Mouse (Mus musculus) heart, adult 2 months (tissue): Measurements from ENCODE around the gene Gm867. TPM values are rescaled to one million over a fixed set of nuclear protein-coding genes. Genes with fewer than 3 reads are reported as not detected.

Experiments used
- DNase-seq, 2 experiments: peaks; one replicate each; pipeline ENCODE4 v3.0.0; 2021
- H3K27ac ChIP-seq: fragments of 200-600 bp; 2 replicates; pipeline ENCODE4 v1.8.1; 2022
- H3K27me3 ChIP-seq: fragments of 200-500 bp; 2 replicates; pipeline ENCODE4 v1.6.1; 2012; ENCODE audit warnings: mild to moderate bottlenecking, low read length, inconsistent platforms, mixed read lengths; ENCODE audit not compliant: control insufficient read depth, insufficient read depth
- H3K36me3 ChIP-seq: fragments of 200-500 bp; 2 replicates; pipeline ENCODE4 v1.6.1; 2012; ENCODE audit warnings: low read length, inconsistent platforms; ENCODE audit not compliant: control insufficient read depth, insufficient read depth
- H3K4me1 ChIP-seq: fragments of 200-500 bp; 2 replicates; pipeline ENCODE4 v1.6.1; 2011; ENCODE audit warnings: low read length; ENCODE audit not compliant: control insufficient read depth, insufficient read depth
- H3K4me3 ChIP-seq: fragments of 200-600 bp; 2 replicates; pipeline ENCODE4 v1.8.1; 2022
- H3K79me2 ChIP-seq: fragments of 200-500 bp; replicated peaks from 2 replicates; pipeline ENCODE4 v1.6.1; 2012; ENCODE audit warnings: mild to moderate bottlenecking, inconsistent platforms, low read length, moderate library complexity, mixed read lengths; ENCODE audit not compliant: control insufficient read depth, insufficient read depth
- H3K9ac ChIP-seq: fragments of 200-500 bp; 2 replicates; pipeline ENCODE4 v1.6.1; 2012; ENCODE audit warnings: low read depth, mild to moderate bottlenecking, control low read depth, inconsistent platforms, low read length, mixed read lengths
- CTCF ChIP-seq: fragments of 200-600 bp; IDR thresholded peaks from 2 replicates; pipeline ENCODE4 v1.8.1; 2022; ENCODE audit warnings: antibody characterized with exemption, mild to moderate bottlenecking, moderate library complexity
- EP300 ChIP-seq: fragments of 200-500 bp; IDR thresholded peaks from 2 replicates; pipeline ENCODE4 v1.6.1; 2011; ENCODE audit warnings: low read depth, low read length, control low read depth; ENCODE audit not compliant: insufficient read depth
- POLR2A ChIP-seq: fragments of 200-500 bp; IDR thresholded peaks from 2 replicates; pipeline ENCODE4 v1.6.1; 2011; ENCODE audit warnings: mild to moderate bottlenecking, low read depth, low read length, control low read depth; ENCODE audit not compliant: insufficient read depth
- WGBS: fragments of 180-500 bp; shearing (Covaris S2); methylation state at CpG from one replicate; pipeline ENCODE4 v1.1.7; 2018; 5-methylcytosine and 5-hydroxymethylcytosine counted together
- intact Hi-C: fragments of 180-260 bp; cut with DNase I; formaldehyde crosslinking; loops from one replicate; pipeline ENCODE4 v1.15.1; 2025
- long read RNA-seq: library from polyadenylated mRNA; stranded (forward); transcript quantifications from one replicate; pipeline ENCODE4 v2.0.0, GENCODE M21; 2021
- polyA plus RNA-seq: library from polyadenylated mRNA; depleted of rRNA; stranded (reverse); fragments of >200 nt; gene quantifications from 2 replicates; pipeline ENCODE4 v1.2.3, GENCODE M21; 2012; rRNA removed
- total RNA-seq, 2 experiments: library from RNA; stranded (reverse); gene quantifications; 2 replicates each; pipeline ENCODE4 v1.2.3; 2021

Gene Gm867
- not detected for total RNA-seq
- 0.76 TPM in 1 of 2 replicates, not detected in the other for polyA plus RNA-seq
- long read RNA-seq, result 0 reads

GRCm38 (mm10) chr10:75940520-75940919, at the start of gene Gm867:
Gene Gm867 (minus strand): TSS chr10:75940672.
- DNase-seq, result no peak
- intact Hi-C loops, result no loop called here
- TF ChIP-seq POLR2A, result 0 out of 2 replicates have a peak, but pooled peaks have one; percentile 16
- TF ChIP-seq CTCF, result no peak
- TF ChIP-seq EP300, result no peak
- WGBS, result 58% methylated on average over 5 of the region's 5 CpGs
- H3K4me3 ChIP-seq, result no peak within 1 kb of the TSS
- no peaks in the 10 kb centered on the region for H3K79me2 ChIP-seq
- no peaks in the 10 kb centered on the region for H3K36me3 ChIP-seq
- H3K9ac ChIP-seq, result no peak within 1 kb of the TSS
- H3K27ac ChIP-seq, result no peak within 1 kb of the TSS
- peaks cover 4% of the 10 kb centered on the region for H3K4me1 ChIP-seq
- no peaks in the 10 kb centered on the region for H3K27me3 ChIP-seq

DNA sequence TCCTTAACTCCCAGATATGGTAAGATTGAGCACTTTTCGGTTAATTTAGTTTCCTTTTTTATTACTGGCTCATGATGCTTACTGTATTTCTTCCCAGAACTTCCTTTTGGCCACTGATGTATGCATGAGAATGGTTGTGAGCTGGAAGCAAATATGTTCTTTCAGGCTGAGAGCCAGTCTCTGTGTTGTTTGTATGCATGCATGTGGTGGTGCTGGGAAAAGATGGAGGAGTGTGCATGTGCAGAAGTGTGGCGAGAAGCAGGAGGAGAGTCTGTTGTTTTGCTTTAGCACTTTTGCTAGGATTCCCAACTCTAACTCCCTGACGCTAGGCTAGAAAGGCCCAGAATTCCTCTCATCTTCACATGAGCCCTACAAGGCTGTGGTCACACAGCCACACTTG, 39.0 kb upstream of the Gm867 start:
- no peak overlapping the region for H3K27ac ChIP-seq
- 83% methylated on average over 3 of the region's 3 CpGs for WGBS
- intact Hi-C loops, result no loop called here
- H3K4me3 ChIP-seq, result no peak overlapping the region
- no peaks in the 10 kb centered on the region for H3K4me1 ChIP-seq
- H3K27me3 ChIP-seq, result no peaks in the 10 kb centered on the region
- TF ChIP-seq CTCF (no peak), POLR2A (no peak), EP300 (no peak)
- no peak overlapping the region for H3K9ac ChIP-seq
- DNase-seq, result no peak
- no peaks in the 10 kb centered on the region for H3K79me2 ChIP-seq
- H3K36me3 ChIP-seq, result no peaks in the 10 kb centered on the region

GRCm38 (mm10) chr10:75978835-75979157, 38.3 kb upstream of the Gm867 start:
- Histone ChIP-seq H3K9ac (no peak overlapping the region), H3K79me2 (no peaks in the 10 kb centered on the region), H3K4me1 (no peaks in the 10 kb centered on the region), H3K27me3 (no peaks in the 10 kb centered on the region), H3K36me3 (no peaks in the 10 kb centered on the region), H3K27ac (no peak overlapping the region), H3K4me3 (no peak overlapping the region)
- intact Hi-C loops, result no loop called here
- DNase-seq, result no peak
- no peak for TF ChIP-seq POLR2A
- no peak for TF ChIP-seq EP300
- no peak for TF ChIP-seq CTCF
- WGBS, result 85% methylated on average over 5 of the region's 5 CpGs

DNA sequence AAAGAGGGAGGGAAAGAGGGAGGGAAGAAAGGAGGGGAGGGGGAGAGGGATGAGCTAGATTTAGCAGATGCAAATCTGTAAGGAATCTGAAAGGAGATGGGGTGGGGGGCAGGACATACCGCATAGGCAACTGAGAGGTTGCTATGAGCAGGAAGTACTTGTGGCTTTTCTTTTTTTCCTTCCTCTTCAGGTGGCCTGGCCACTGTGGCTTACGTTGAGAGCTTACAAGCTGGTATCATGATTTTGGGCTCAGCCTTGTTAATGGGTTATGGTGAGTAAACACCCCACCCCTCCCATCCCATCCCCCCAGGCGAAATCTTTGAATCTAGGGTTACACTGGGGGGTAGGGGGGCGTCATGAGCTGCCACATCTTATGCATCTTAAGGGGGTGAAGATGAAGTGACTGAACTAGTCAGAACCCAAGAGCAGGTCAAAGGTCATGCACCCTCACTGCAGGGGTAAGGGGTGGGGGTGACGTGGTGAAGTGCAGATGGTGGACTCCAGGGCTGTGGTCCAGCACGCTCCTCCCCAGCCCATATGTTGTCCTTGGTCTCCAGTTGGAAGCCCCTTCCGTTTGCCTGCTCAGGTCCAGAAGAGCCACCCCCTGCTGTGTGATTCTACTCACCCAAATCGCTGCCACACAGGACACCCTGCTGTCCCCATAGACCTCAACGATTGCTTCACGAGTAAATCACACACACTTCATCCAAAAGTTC, 37.8 kb upstream of the Gm867 start:
- no peak for DNase-seq
- Histone ChIP-seq H3K27me3 (no peaks in the 10 kb centered on the region), H3K27ac (no peak overlapping the region), H3K9ac (no peak overlapping the region), H3K4me1 (no peaks in the 10 kb centered on the region), H3K36me3 (no peaks in the 10 kb centered on the region), H3K79me2 (no peaks in the 10 kb centered on the region), H3K4me3 (no peak overlapping the region)
- TF ChIP-seq CTCF (no peak), POLR2A (no peak), EP300 (no peak)
- 36% methylated on average over 10 of the region's 10 CpGs for WGBS
- intact Hi-C loops, result no loop called here

- Histone ChIP-seq H3K27ac (no peak overlapping the region), H3K27me3 (no peaks in the 10 kb centered on the region), H3K36me3 (no peaks in the 10 kb centered on the region), H3K4me1 (no peaks in the 10 kb centered on the region), H3K4me3 (no peak overlapping the region), H3K79me2 (no peaks in the 10 kb centered on the region), H3K9ac (no peak overlapping the region)
- intact Hi-C loops, result no loop called here
- DNase-seq, result no peak
- 63% methylated on average over 5 of the region's 5 CpGs for WGBS
- TF ChIP-seq CTCF (peak; percentile 65), EP300 (no peak)
Observed at GRCm38 (mm10) chr10:75975216-75975615, 34.7 kb upstream of the Gm867 start.

- 86% methylated on average over 10 of the region's 10 CpGs for WGBS
- no peak overlapping the region for H3K27ac ChIP-seq
- H3K79me2 ChIP-seq, result no peaks in the 10 kb centered on the region
- TF ChIP-seq EP300 (no peak), POLR2A (no peak), CTCF (no peak)
- H3K9ac ChIP-seq, result no peak overlapping the region
- H3K4me1 ChIP-seq, result no peaks in the 10 kb centered on the region
- no peaks in the 10 kb centered on the region for H3K36me3 ChIP-seq
- intact Hi-C loops, result no loop called here
- DNase-seq, result no peak
- no peaks in the 10 kb centered on the region for H3K27me3 ChIP-seq
- H3K4me3 ChIP-seq, result no peak overlapping the region
Observed at GRCm38 (mm10) chr10:75973846-75974245, 33.4 kb upstream of the Gm867 start.
